In the genomic region with DNA sequence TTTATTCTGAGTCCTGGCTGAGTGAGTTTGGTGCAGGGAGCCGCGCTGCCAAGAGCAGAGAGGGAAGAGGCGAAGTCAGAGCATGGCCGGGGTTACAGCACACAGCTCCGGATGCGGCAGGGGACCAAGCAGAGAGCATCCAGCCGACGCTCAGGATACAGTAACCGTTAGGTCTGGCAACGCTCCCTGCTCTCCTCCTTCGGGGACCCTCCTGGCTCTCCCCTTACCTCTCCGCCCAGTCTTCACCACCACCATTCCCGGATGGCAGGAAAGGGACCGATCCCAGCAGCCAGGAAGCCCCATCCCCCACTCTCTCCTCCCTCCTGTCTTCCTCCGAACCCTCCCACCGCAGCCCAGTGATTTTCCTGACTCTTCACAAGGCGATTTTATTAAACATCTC, we compare ENCODE assay signal across 8 mouse cellular contexts. TPM values are rescaled to one million over a fixed set of nuclear protein-coding genes. Genes with fewer than 3 reads are reported as not detected.
DNase-seq lines count a peak whose midpoint lies in the region; ATAC-seq lines count a peak whose summit lies in the region.

No protein-coding gene starts in this region.

- under 1% methylated on average over 17 of the region's 17 CpGs for WGBS in heart, embryonic 16.5 days
- WGBS in limb, embryonic 13.5 days = under 1% methylated on average over 17 of the region's 17 CpGs

- H3K4me3 ChIP-seq in heart, embryonic 16.5 days (ENCODE audit: low read length) = peak overlapping the region; percentile 48
- H3K4me3 ChIP-seq in limb, embryonic 13.5 days = peak overlapping the region; percentile 48

- no peaks in the 10 kb centered on the region for H3K36me3 ChIP-seq in heart, embryonic 16.5 days (ENCODE audit: control insufficient read depth, insufficient read depth)
- no peaks in the 10 kb centered on the region for H3K36me3 ChIP-seq in limb, embryonic 13.5 days

- peaks cover 10% of the 10 kb centered on the region for H3K4me1 ChIP-seq in heart, embryonic 16.5 days (ENCODE audit: control insufficient read depth, insufficient read depth, low read length)
- H3K4me1 ChIP-seq in limb, embryonic 13.5 days = peaks cover 10% of the 10 kb centered on the region

- peak; percentile 41 for ATAC-seq in heart, embryonic 16.5 days (replicated peaks; ENCODE audit: extremely low read depth, insufficient read depth, low FRiP score)
- peak; percentile 69 for ATAC-seq in limb, embryonic 13.5 days (ENCODE audit: low FRiP score, low read depth)
- ATAC-seq in megakaryocyte-erythroid progenitor cell, adult 5-6 weeks (replicated peaks; ENCODE audit: low FRiP score, low TSS enrichment, poor library complexity, severe bottlenecking) = no peak

- H3K9ac ChIP-seq in heart, embryonic 16.5 days (ENCODE audit: low read length) = peak overlapping the region; percentile 57
- H3K9ac ChIP-seq in limb, embryonic 13.5 days = peak overlapping the region; percentile 64

- no peak overlapping the region for H3K27ac ChIP-seq in heart, embryonic 16.5 days (ENCODE audit: low read length)
- no peak overlapping the region for H3K27ac ChIP-seq in limb, embryonic 13.5 days

- peak overlapping the region; percentile 77 for H3K4me2 ChIP-seq in heart, embryonic 16.5 days (ENCODE audit: low read depth, low read length)
- peak overlapping the region; percentile 69 for H3K4me2 ChIP-seq in limb, embryonic 13.5 days (replicated peaks)

- H3K9me3 ChIP-seq in heart, embryonic 16.5 days (replicated peaks; ENCODE audit: control insufficient read depth, low read length) = peaks cover 2% of the 10 kb centered on the region; the same call in 1 of the 2 replicates
- H3K9me3 ChIP-seq in limb, embryonic 13.5 days = no peaks in the 10 kb centered on the region

- peak; percentile 81 for DNase-seq in right cerebral cortex, adult 18-20 months
- no peak for DNase-seq in right cerebral cortex, postnatal 25 days
- DNase-seq in embryo, embryonic 10 days (ENCODE audit: low spot score) = peak; percentile 70
- peak; percentile 72 for DNase-seq in right cerebral cortex, postnatal 4 days
- DNase-seq in ovary, postnatal 10 days (ENCODE audit: low spot score) = no peak

- H3K27me3 ChIP-seq in heart, embryonic 16.5 days (ENCODE audit: control insufficient read depth, insufficient read depth, low read length) = peaks cover 14% of the 10 kb centered on the region
- H3K27me3 ChIP-seq in limb, embryonic 13.5 days = peaks cover 17% of the 10 kb centered on the region; the same call in 1 of the 2 replicates

RNA-seq across cellular contexts. Expression of a gene that starts 20.7 kb away (rescaled TPM):
- polyA plus RNA-seq in heart, embryonic 16.5 days (2015; fragmentation: Nextera tagmentation; extraction: Ambion mirVana) = 0.51 and 1.1 TPM in 2 replicates
- polyA plus RNA-seq in limb, embryonic 13.5 days (2015; fragmentation: Nextera tagmentation; extraction: Ambion mirVana) = 0.75 and 0.91 TPM in 2 replicates
- not detected in 2 replicates for total RNA-seq in megakaryocyte-erythroid progenitor cell, adult 5-6 weeks (2014; fragmentation: Nextera tagmentation)
- total RNA-seq in megakaryocyte-erythroid progenitor cell, adult 5-6 weeks (2017) = not detected in 2 replicates

RNA-seq across cellular contexts. Expression of a gene that starts 20.8 kb away (rescaled TPM):
- polyA plus RNA-seq in heart, embryonic 16.5 days (2015; fragmentation: Nextera tagmentation; extraction: Ambion mirVana) = 70.5 and 76.5 TPM in 2 replicates
- polyA plus RNA-seq in limb, embryonic 13.5 days (2015; fragmentation: Nextera tagmentation; extraction: Ambion mirVana) = 83.6 and 93.9 TPM in 2 replicates
- 130 and 136 TPM in 2 replicates for total RNA-seq in megakaryocyte-erythroid progenitor cell, adult 5-6 weeks (2014; fragmentation: Nextera tagmentation)
- total RNA-seq in megakaryocyte-erythroid progenitor cell, adult 5-6 weeks (2017) = 69.1 and 154 TPM in 2 replicates

RNA-seq across cellular contexts. Expression of a gene that starts 56.9 kb away (rescaled TPM):
- 50.7 and 55.8 TPM in 2 replicates for polyA plus RNA-seq in heart, embryonic 16.5 days (2015; fragmentation: Nextera tagmentation; extraction: Ambion mirVana)
- 66.1 and 78.1 TPM in 2 replicates for polyA plus RNA-seq in limb, embryonic 13.5 days (2015; fragmentation: Nextera tagmentation; extraction: Ambion mirVana)
- 86.1 and 86.4 TPM in 2 replicates for total RNA-seq in megakaryocyte-erythroid progenitor cell, adult 5-6 weeks (2014; fragmentation: Nextera tagmentation)
- 101 and 113 TPM in 2 replicates for total RNA-seq in megakaryocyte-erythroid progenitor cell, adult 5-6 weeks (2017)

RNA-seq across cellular contexts. Expression of a gene that starts 57.8 kb away (rescaled TPM):
- polyA plus RNA-seq in heart, embryonic 16.5 days (2015; fragmentation: Nextera tagmentation; extraction: Ambion mirVana) = 126 and 133 TPM in 2 replicates
- polyA plus RNA-seq in limb, embryonic 13.5 days (2015; fragmentation: Nextera tagmentation; extraction: Ambion mirVana) = 141 and 144 TPM in 2 replicates
- total RNA-seq in megakaryocyte-erythroid progenitor cell, adult 5-6 weeks (2014; fragmentation: Nextera tagmentation) = 47.4 and 71.5 TPM in 2 replicates
- total RNA-seq in megakaryocyte-erythroid progenitor cell, adult 5-6 weeks (2017) = 35.9 and 36.9 TPM in 2 replicates

Comparison
In these comparisons a context has a peak if more than half of its experiments do, and no peak if none do; other contexts are left out.
1. DNase-seq: peak in right cerebral cortex, adult 18-20 months (single experiment), embryo, embryonic 10 days (single experiment) and right cerebral cortex, postnatal 4 days (single experiment); none in right cerebral cortex, postnatal 25 days (single experiment) and ovary, postnatal 10 days (single experiment).